Mouse (Mus musculus): ENCODE measurements around the gene Trp53i11. TPM values are rescaled to one million over a fixed set of nuclear protein-coding genes. Genes with fewer than 3 reads are reported as not detected.

The Trp53i11 gene
- polyA plus RNA-seq, 3 experiments from 2014 or later, result 45.1 to 68.3 (median 47.4) TPM

DNA sequence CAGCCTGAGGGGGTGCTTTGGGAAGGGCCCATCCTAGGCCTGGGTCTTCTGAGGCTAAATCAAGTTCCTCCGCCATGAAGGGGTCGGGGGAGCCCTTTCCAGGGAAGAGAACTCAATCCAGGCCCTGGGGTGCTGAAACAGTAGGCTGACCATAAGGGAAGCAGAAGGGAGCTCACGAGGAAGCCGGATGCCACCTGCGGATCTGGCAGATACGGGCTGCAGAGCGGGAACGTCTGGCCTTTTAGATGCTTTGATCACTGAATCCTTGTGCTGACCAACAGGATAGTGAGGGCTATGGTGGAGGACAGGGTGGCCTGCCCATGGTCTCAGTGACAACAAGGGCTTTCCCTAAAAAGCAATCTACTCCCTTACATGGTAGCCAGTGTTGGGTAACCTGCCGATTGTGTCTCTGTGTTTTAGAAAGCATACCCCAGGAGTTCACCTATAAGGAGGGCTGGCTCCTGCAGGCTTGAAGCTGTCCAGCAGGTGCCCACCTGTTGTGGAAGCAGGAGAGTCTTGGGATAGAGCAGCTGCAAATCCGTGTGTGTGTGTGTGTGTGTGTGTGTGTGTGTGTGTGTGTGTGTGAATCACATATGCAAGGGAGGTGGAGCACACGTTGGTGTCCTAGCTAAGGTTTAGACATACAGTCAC, 56.2 kb downstream of the Trp53i11 start:
- ATAC-seq, result no peak

DNA sequence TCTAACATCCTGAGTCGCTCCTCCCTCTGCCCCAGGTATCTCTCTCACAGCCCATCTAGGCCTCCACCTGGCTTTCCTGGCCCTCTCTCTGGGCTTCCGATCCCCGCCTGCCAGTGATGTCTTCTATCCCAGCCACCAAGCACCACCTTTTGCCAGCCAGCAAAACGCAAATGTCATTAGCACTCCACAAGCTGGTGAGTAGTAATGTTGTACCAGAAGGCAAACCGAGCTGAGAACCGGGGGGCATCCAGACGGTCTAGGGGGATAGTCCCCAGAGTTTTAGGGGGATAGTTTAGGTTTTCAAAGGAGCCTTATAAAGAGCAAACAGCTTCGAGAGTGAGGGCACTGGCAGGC, 56.7 kb downstream of the Trp53i11 start:
- no peak for ATAC-seq

DNA sequence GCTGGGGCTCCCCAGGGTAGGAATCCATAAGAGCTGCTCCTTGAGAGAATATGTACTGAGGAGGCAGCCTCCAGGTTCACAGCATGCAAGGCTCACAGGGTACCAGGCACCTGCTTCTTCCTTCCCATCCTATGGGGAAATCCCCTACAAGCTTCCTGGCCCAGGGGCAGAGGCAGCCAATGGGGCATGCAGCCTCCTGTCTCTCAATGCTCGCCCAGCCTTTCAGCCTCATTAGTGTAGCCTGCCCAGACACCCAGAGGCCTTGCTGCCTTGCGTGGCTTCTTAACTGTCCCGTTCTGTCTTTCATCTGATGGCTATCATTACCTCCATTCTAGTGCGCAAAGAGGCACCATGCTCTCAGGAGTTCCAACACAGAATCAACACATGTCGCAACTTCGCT, 61.7 kb downstream of the Trp53i11 start:
- no peak for ATAC-seq

DNA sequence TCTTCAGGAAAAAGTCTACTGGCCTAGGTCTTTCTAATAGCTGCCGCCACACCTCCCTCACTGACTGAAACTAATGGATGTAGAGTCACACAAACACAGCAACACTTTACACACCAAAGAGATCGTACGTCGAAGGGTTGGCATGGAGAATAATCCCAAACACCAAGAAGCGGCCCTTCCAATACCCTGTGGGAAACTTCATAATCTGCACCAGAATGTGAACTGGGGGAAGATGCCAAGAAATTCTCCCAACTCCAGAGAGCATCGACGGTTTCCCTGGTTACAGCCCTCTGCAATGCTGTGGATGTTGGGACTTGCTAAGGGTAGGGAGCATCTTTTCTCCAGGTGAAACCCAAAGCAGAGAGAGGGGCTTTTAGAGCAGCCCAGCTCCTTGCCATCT, 63.3 kb downstream of the Trp53i11 start:
- ATAC-seq, result no peak

Other genes starting within 250 kb of the Trp53i11 start
- 1 to 10 TPM; 1.1 to 2.8 (median 2.0) TPM for gene Prdm11, start 141.4 kb upstream of the Trp53i11 start, polyA plus RNA-seq (2017; shearing (Covaris generic))
- not detected for gene Tspan18, start 147.0 kb downstream of the Trp53i11 start, polyA plus RNA-seq (2017; shearing (Covaris generic))

Measured in inflammation-experienced regulatory T-cells, adult 6 months (primary cell).